Mouse (Mus musculus) thymus, adult 2 months (tissue): ENCODE measurements at regions not wholly inside any gene's neighbourhood (a gene's known extent, or its start where the extent isn't known, plus 50 kb on each side); places are given as distances from the start of the nearest gene placed in this dataset.

ENCODE experiments used
- DNase-seq: peaks from one replicate; pipeline ENCODE4 v3.0.0; 2021
- H3K27ac ChIP-seq: fragments of 200-500 bp; 2 replicates; pipeline ENCODE4 v1.5.1; 2012; ENCODE audit warnings: low read length, control low read depth; ENCODE audit not compliant: control insufficient read depth, insufficient read depth
- H3K27me3 ChIP-seq: fragments of 200-500 bp; 2 replicates; pipeline ENCODE4 v1.6.1; 2012; ENCODE audit warnings: mild to moderate bottlenecking, low read length, moderate library complexity, mixed read lengths; ENCODE audit not compliant: control insufficient read depth, insufficient read depth
- H3K36me3 ChIP-seq: fragments of 200-500 bp; 2 replicates; pipeline ENCODE4 v1.6.1; 2012; ENCODE audit warnings: mild to moderate bottlenecking, low read length, moderate library complexity; ENCODE audit not compliant: control insufficient read depth, insufficient read depth
- H3K4me1 ChIP-seq: fragments of 200-500 bp; replicated peaks from 2 replicates; pipeline ENCODE4 v1.6.1; 2012; ENCODE audit warnings: low read length; ENCODE audit not compliant: control insufficient read depth, insufficient read depth
- H3K4me3 ChIP-seq: fragments of 200-500 bp; 2 replicates; pipeline ENCODE4 v1.5.1; 2012; ENCODE audit warnings: mild to moderate bottlenecking, low read length, control low read depth, moderate library complexity; ENCODE audit not compliant: control insufficient read depth, insufficient read depth
- CTCF ChIP-seq: fragments of 200-500 bp; IDR thresholded peaks from 2 replicates; pipeline ENCODE4 v1.5.1; 2012; ENCODE audit warnings: mild to moderate bottlenecking, control low read depth, low read length, moderate library complexity, borderline replicate concordance; ENCODE audit not compliant: control insufficient read depth, poor library complexity, insufficient read depth; ENCODE audit errors: extremely low read depth
- POLR2A ChIP-seq: fragments of 200-500 bp; IDR thresholded peaks from 2 replicates; pipeline ENCODE4 v1.6.1; 2012; ENCODE audit warnings: mild to moderate bottlenecking, low read length, control low read depth, moderate library complexity; ENCODE audit not compliant: control insufficient read depth, poor library complexity, insufficient read depth; ENCODE audit errors: extremely low read depth
- WGBS: fragments of 180-500 bp; shearing (Covaris S2); methylation state at CpG from one replicate; pipeline ENCODE4 v1.1.7; 2018; 5-methylcytosine and 5-hydroxymethylcytosine counted together

GRCm38 (mm10) chr4:105352342-105352741 is 195.2 kb downstream of the Plpp3 start:
- no peaks in the 10 kb centered on the region for H3K36me3 ChIP-seq
- no peaks in the 10 kb centered on the region for H3K4me1 ChIP-seq
- 91% methylated on average over 7 of the region's 7 CpGs for WGBS
- no peaks in the 10 kb centered on the region for H3K27me3 ChIP-seq
- TF ChIP-seq POLR2A (no peak), CTCF (no peak)
- H3K4me3 ChIP-seq: no peak overlapping the region
- no peak overlapping the region for H3K27ac ChIP-seq
- no peak for DNase-seq

GRCm38 (mm10) chr4:105352953-105353352 is 195.8 kb downstream of the Plpp3 start:
- TF ChIP-seq CTCF (no peak), POLR2A (no peak)
- Histone ChIP-seq H3K4me3 (no peak overlapping the region), H3K27ac (no peak overlapping the region), H3K4me1 (no peaks in the 10 kb centered on the region), H3K27me3 (no peaks in the 10 kb centered on the region), H3K36me3 (no peaks in the 10 kb centered on the region)
- 63% methylated on average over 3 of the region's 3 CpGs for WGBS
- DNase-seq: no peak

GRCm38 (mm10) chr4:105354097-105354496 is 196.9 kb downstream of the Plpp3 start:
- DNase-seq: no peak
- Histone ChIP-seq H3K36me3 (no peaks in the 10 kb centered on the region), H3K27me3 (no peaks in the 10 kb centered on the region), H3K4me1 (no peaks in the 10 kb centered on the region), H3K4me3 (no peak overlapping the region), H3K27ac (no peak overlapping the region)
- WGBS: 81% methylated on average over 8 of the region's 8 CpGs
- TF ChIP-seq POLR2A (no peak), CTCF (no peak)

- WGBS: 89% methylated on average over 3 of the region's 3 CpGs
- H3K4me3 ChIP-seq: no peak overlapping the region
- no peaks in the 10 kb centered on the region for H3K27me3 ChIP-seq
- no peak overlapping the region for H3K27ac ChIP-seq
- TF ChIP-seq POLR2A (no peak), CTCF (no peak)
- no peak for DNase-seq
- H3K4me1 ChIP-seq: no peaks in the 10 kb centered on the region
- H3K36me3 ChIP-seq: no peaks in the 10 kb centered on the region
These were observed 199.5 kb downstream of the Plpp3 start for GRCm38 (mm10) chr4:105356616-105357015.

GRCm38 (mm10) chr4:105358725-105359124 is 201.6 kb downstream of the Plpp3 start:
- TF ChIP-seq CTCF (no peak), POLR2A (no peak)
- WGBS: 35% methylated on average over 2 of the region's 2 CpGs
- no peak overlapping the region for H3K4me3 ChIP-seq
- H3K4me1 ChIP-seq: no peaks in the 10 kb centered on the region
- no peaks in the 10 kb centered on the region for H3K36me3 ChIP-seq
- no peaks in the 10 kb centered on the region for H3K27me3 ChIP-seq
- DNase-seq: no peak
- H3K27ac ChIP-seq: no peak overlapping the region

- no peak for DNase-seq
- H3K4me1 ChIP-seq: no peaks in the 10 kb centered on the region
- TF ChIP-seq POLR2A (no peak), CTCF (no peak)
- WGBS: 81% methylated on average over 6 of the region's 6 CpGs
- no peak overlapping the region for H3K27ac ChIP-seq
- no peak overlapping the region for H3K4me3 ChIP-seq
- H3K27me3 ChIP-seq: no peaks in the 10 kb centered on the region
- no peaks in the 10 kb centered on the region for H3K36me3 ChIP-seq
These were observed 207.3 kb downstream of the Plpp3 start for GRCm38 (mm10) chr4:105364496-105364895.

- 89% methylated on average over 5 of the region's 5 CpGs for WGBS
These were observed 207.9 kb downstream of the Plpp3 start for GRCm38 (mm10) chr4:105365076-105365475.

More at GRCm38 (mm10) chr4:105365076-105365475, 207.9 kb downstream of the Plpp3 start:
- Histone ChIP-seq H3K36me3 (no peaks in the 10 kb centered on the region), H3K4me3 (no peak overlapping the region), H3K4me1 (no peaks in the 10 kb centered on the region), H3K27ac (no peak overlapping the region), H3K27me3 (no peaks in the 10 kb centered on the region)
- no peak for TF ChIP-seq CTCF
- no peak for TF ChIP-seq POLR2A
- DNase-seq: no peak
